Mouse (Mus musculus) frontal cortex, postnatal 36 days (tissue): ENCODE results near the gene Ip6k1.

Source experiments
- DNase-seq, 2 experiments: peaks; one replicate each; pipeline ENCODE4 v3.0.0; 2022; ENCODE audit warnings: low spot score in 2 of 2

Gene Ip6k1

DNA sequence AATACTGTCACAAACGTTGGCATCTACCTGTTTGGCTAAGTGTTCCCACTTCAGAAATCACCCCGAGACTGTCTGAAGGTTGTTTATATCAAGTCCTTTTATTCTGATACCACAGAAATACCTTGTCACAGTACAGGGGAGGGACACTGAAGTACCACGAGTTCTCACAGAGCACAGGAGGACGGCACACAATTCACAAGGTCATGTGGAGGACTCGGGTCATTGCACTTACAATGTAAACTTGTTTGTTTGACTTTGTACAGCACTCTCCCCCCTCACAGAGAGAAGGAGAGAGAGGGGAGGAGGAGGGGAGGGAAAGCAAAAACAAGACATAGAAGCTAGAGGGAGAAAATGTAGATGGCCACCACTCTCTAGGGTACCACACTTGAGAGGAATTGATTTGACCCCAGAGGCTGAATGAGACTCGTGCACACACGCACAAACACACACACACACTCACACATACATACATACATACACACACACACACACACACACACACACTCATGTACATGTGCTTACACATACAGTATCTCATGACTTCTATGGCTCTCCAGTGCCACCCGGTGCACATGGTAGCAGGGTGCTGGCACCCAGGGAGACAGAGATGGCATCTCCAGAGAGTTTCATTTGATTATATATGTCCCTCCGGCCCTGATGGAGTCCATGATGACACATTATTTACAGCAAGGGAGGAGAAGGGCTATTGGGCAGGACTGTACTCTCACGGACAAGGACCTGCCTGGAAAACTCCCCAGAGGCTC is 93.8 kb downstream of the Ip6k1 start:
- DNase-seq, result no peak
